Mouse (Mus musculus): ENCODE measurements around the gene Spsb1.

Spsb1 gene

DNA sequence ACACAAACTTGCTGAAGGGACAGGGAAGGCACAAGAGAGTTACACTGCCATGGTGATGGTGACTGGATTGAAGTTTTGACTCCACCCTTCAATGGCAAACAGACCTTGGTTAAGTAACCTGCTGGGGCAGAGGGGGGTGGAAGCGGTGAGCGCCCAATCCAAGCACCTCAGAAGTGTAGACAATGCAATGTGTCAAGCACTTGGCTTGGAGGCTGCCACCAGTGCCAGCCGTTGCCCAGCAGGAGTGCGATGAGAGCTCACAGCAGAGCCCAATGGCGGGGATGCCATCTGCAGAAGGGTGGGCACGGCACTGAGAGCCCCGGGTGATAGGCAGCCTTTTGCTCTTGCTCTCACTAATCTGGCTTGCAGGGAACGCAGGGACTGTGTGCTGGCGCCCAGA lies 2.6 kb downstream of the Spsb1 start:
- no peak for DNase-seq (ENCODE audit: low spot score in 2 of 2)

DNA sequence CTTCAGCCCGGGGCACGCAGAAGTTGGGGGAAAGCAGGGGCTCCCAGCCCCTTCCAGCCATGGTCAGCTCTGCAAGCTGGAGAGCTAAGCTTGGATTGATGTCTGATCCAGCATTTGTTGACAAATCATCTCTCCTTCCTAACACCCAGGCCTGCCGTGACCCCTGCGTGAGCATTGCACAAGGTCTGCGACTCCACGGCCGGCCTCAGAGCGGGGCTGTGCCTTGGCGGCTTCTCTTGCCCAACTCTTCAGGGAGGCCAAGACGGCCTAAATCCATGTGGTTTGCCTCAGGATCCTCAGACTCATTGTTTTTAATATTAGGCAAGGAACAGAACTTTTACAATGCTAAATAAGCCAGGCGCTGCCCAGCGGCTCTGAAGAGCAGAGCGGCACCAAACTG lies 3.6 kb downstream of the Spsb1 start:
- DNase-seq (ENCODE audit: low spot score in 2 of 2) = no peak

DNA sequence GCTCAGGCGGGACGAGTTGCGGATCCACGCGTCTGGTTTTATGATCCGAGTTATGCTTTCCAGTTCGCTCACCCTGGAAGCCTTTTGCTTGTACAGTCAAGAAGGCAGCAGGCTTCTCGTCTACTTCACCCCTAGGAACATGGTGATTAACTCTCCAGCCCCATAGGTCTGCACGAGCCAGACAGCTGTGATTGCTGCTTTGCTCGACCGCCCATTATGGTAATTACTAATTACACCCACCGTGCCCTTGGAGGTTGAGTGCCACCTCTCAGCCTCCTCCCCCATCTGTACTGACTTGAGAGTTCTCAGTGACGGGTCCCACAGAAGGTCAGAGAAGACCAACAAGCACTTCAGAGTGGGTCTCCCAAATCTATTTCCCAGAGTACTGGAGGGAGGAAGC lies 5.2 kb downstream of the Spsb1 start:
- DNase-seq (ENCODE audit: low spot score in 2 of 2) = no peak

DNA sequence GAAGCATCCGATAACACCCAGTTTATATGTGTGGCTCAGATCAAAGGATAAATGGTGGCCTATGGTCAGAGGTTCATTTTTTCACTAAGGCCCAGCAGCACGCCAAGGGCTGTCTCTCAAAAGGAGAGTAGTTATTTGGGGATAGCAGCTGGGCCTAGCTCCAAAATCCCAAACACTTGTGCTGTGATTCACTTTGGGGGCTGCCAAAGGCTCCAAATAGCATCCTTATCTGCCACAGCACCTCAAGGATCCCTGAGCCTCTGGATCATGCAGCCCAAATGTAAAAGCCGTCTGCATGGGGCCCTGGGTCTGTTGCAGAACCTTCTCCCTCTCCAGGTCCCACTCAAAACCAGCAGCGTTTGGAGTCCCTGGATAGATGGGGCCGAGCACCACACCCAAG lies 6.7 kb downstream of the Spsb1 start:
- no peak for DNase-seq (ENCODE audit: low spot score in 2 of 2)

DNA sequence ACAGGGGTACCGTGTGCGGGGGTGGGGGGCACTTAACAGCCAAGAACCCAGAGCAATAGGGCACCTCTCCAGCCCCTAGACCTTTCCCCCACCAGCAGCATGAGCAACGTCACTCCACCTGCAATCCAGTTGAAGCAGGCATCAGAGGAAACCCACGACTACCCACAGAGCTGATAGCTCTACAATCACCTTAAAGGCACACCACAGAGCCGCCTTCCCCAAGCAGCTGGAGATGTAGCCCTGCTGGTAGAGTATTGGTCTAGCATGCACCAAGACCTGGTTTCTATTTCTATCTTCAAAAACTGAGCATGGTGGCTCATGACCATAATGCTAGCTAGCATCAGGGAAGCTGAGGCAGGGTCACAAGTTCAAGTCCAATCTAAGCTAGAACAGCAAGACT lies 7.4 kb downstream of the Spsb1 start:
- no peak for DNase-seq (ENCODE audit: low spot score in 2 of 2)

DNA sequence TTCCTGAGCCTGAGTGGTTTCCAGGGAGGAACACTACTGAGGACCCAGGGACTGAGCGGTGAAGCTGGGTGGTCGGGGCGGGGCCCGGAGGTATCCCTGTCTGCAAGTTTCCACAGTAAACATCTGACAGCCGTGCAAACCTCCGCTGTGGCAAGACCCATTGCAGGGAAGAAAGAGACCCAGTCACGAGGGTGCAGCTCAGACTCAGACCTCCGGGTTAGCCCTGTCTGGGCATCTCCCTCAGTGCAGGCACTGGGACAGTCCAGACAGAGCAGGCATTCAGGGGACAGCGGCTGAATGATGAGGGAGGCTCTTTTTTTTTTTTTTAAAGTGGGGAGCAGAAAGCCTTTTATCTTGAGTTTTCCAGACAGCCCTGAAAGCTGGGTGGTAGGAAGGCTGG lies 9.6 kb downstream of the Spsb1 start:
- no peak for DNase-seq (ENCODE audit: low spot score in 2 of 2)

DNA sequence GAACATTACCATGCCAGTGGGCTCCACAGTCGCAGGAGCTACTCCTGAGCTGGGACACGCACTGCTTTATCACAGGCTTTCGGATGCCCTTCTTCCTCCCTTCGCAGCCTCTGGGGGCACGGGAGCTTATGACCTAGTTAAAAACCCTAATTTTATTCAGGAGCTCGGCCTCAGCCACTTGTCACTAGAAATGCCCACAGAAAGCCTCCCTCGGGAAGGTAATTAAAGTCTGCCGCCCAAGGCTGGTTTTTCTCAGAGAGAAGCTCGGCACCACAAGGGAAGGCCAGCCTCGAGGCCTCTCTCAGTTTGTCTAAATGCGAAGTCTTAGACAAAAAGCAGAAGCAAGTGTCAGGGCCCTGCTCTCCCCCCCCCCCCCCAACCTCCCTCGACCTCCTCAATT lies 10.6 kb downstream of the Spsb1 start:
- DNase-seq (ENCODE audit: low spot score in 2 of 2) = no peak

DNA sequence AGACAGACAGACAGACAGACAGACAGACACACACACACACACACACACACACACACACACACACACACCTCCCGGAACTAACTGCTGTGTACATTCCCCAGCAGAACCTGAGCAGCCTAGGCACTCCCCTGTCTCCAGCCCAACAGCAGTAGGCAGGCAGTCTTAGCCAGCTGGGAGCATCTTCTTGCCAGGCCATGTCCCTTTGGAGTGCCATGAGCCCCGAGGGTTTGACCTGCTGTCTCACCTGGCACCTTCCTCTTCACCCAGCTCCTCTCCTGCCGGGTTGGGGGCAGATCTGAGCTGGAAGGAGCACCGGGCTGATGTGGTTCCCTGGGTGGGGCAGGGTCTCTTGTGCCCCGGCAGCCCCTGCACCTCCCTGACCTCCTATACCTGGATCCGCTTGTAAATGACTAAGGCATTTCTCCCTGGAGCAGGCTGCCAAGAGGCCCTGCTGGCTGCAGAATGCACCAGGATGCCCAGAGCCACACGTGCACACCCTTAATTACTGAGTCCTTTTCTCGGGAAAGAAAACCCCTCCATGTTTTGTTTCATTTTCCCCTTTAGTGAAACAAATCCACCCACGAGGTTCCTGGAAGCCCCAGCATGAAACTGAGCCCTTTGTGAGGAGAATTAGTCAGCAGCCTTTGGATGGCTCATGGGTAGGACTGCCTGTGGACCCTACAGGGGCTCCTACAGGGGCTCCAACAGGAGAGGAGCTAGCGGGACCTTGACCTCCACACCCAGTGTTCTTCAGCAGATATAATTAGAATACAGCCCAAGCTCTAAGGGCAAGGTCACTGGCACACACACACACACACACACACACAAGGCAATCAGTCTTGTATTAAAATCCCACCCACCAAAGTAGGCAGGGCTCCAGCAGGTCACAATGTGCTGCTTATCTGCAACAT lies 11.8 kb downstream of the Spsb1 start:
- no peak for DNase-seq (ENCODE audit: low spot score in 2 of 2)

DNA sequence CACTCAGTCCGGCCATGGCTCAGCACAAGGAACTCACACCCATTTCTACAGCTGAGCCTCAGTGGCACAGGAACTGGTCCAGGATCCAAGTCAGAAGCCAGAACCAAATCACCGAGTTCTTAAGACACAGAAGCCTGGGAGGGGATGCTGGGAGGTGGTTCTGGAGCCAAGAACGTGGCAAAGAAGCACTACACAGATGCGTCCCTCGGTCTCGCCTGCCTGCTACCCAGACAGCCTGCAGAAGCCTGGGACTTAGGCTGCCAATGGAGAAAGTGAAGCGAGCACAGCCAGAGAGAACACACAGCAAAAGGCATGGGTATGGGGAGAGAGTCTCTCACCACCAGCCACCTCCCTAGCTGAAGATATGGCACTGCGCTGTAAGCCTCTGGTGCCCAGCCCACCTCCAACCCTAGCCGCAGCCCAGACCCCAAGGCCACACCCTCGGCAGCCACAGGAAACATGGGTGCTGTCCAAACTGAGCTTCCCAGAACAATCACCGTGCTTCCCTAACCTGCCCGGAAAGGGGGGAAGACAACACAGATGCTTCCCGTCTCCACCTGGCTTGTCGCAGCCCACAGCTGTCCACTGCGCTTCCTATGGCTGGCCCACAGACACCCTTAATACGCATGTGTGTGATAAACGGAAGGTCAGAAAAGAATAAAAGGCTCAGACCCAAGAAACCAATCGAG lies 13.6 kb downstream of the Spsb1 start:
- DNase-seq (ENCODE audit: low spot score in 2 of 2) = no peak

DNA sequence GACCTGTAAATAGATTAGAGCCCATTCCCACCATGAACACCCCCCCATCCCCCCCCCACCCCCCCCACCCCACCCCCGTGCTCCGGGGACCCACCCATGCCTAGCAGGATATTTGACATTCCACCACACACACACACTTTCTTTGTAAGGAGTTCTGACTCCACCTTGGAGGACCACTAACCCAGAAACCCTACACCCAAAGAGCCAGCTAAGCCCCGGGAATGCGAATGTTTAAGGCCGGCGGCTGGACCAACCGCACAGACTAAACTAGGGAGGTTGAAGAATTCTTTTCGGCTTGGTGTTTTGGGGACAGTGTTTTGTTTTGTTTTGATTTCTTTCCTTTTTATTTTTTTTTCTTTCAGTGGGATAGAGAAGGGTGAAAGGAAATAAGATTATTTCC lies 16.1 kb downstream of the Spsb1 start:
- no peak for DNase-seq (ENCODE audit: low spot score in 2 of 2)

DNA sequence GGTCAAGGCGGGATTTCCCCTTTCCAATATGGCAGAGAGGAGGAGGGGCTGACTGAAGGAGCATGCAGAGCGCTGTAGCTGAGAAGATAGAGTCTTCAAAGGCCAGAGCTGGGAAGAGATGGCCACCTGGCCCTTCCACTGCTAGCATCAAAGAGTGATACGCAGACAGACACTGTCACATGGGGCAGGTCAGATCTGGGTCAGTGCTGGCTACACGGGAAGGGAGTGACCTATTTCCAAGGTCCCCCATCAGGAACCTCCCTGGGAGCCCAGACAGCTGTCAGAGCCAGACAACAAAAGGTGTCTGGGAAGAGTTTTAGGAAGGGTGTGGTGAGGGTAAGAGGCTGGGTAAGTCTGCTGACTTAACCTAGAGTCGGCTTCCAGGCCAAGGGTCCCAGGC lies 17.9 kb downstream of the Spsb1 start:
- no peak for DNase-seq (ENCODE audit: low spot score in 2 of 2)

DNA sequence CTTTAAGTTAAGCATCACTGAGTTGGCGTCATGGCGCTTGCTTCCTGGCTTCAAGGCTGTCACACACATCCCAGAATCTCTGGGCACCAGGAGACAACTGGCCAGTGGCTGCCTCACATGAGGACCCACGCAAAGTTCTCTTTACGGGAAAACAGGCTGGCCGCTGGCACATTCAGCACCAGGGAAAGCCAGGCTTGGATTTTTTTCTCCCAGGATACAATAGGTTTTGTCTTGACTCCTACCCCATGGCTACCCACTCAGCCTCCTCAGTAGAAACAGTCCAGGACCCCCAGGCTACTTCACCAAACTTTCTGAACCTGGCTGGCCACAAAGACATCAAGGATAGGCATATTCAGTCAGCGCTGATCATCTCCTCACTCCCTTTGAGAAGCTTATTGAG lies 19.4 kb downstream of the Spsb1 start:
- no peak for DNase-seq (ENCODE audit: low spot score in 2 of 2)

DNA sequence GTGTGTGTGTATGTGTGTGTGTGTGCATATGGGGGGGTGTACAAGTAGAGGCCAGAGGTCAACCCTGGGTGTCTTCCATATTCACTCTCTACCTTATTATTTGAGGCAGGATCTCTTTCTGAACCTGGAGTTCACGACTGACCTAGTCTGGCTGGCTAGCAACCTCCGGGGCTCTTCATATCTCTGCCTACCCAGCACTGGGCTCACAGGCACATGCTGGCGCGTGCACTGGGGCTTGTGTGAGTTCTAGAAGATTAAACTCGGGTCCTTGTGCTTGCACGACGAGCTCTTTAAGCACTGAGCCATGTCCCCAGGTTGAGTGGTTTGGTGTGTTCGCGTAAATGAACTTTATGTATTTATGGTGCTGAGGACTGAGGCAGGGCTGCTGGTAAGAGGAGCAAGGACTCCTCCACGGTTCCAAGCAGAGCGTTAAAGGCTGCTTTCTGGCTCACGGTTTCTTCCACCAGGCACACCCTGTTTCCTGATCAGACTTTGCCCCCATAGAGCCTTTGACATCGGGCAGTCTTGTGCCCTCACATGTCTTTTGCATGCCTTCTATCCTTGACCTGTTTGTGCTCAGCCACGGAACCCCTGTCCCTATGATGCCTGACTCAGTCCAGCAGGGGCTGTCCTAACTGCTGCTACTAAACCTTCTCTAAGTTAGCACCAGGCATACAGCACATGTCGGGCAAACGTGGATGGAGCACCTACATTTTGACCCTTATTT lies 21.2 kb downstream of the Spsb1 start:
- no peak for DNase-seq (ENCODE audit: low spot score in 2 of 2)

DNA sequence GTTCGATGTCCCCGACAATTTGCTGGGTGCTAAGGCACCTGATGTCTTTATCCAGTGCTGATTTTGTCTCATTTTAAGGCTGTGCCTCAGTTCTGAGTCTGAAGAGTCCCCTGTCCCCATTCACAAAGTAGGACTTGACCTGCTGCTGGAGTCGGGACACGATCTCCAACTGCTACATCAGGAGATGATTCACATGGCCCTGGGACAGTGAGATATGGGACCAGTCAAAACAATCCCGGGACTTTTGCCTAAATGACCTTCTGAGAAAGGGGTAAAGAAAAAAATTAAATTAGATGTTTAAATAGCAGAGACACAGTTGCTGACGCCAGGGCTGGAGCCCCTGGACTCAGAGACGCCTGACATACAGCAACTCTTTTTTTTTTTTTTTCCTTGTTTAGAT lies 21.8 kb downstream of the Spsb1 start:
- DNase-seq (ENCODE audit: low spot score in 2 of 2) = no peak

DNA sequence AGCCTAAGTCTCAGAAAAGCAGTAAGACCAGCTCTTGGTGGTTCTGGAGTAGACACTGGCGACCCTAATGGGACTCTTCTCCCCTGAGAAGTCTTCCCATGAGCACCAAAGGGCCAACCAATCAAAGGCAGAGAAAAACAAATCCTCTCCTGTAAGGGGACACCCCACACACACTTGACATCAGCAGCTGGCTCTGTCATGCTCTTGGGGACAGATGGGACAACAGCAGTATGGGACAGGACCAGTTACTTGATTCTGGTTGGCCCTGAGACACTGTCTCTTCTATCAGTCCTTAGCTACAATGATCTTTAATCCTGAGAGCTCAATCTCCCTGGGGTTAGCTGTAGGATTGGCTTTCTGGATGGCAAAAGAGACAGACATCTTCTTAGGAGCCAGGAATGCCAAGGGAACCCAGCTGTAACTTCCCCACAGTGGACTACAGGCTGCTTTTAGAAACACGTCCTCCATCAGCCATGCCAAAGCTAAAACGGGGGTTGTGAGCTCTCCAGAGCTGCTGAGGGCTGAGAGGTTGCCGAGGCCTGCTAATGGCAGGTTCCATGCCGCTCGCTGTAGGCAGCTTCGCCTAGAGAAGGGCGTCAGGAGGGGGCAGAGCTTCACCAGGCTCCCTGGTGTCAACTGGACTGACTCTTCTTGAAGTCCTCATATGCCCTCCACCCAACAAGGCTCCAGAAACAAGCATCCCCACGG lies 22.6 kb downstream of the Spsb1 start:
- no peak for DNase-seq (ENCODE audit: low spot score in 2 of 2)

DNA sequence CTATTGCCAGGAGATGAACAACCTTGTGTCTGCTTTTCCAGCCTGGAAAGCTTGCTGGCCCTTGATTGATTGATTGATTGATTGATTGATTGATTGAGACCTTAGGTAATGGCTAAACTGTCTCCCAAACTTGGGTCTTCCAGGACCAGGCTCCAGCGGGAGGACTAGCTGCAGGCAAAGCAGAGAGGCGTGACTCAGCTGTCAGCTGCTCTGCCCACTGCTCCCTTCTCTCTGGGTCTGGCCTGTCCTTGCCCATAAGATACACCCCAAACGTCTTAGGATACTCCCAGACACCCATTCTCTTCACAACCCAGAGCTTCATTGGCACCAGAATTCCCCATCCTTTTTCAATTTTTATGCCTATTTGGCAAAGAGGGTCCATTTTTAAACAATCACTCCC lies 24.1 kb downstream of the Spsb1 start:
- DNase-seq (ENCODE audit: low spot score in 2 of 2) = no peak

DNA sequence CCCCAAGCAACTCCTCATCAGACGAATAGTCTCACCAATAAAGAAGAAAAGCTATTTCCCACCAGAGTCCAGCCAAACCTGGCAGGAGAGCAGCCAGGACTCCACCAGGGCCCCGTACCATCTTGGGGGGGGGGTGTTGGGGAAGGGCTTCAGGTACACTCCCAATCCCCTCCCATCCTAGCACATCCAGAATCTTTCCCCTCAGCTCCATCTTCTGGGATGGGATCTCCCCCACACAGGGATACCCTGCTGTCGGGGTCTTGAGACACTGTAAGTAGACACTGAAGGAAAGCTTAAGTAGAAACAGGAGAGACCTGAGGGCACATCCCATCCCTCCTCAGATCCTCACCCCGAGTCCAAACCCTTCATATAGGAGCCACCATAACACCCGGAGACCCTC lies 31.8 kb downstream of the Spsb1 start:
- DNase-seq (ENCODE audit: low spot score in 2 of 2) = no peak

DNA sequence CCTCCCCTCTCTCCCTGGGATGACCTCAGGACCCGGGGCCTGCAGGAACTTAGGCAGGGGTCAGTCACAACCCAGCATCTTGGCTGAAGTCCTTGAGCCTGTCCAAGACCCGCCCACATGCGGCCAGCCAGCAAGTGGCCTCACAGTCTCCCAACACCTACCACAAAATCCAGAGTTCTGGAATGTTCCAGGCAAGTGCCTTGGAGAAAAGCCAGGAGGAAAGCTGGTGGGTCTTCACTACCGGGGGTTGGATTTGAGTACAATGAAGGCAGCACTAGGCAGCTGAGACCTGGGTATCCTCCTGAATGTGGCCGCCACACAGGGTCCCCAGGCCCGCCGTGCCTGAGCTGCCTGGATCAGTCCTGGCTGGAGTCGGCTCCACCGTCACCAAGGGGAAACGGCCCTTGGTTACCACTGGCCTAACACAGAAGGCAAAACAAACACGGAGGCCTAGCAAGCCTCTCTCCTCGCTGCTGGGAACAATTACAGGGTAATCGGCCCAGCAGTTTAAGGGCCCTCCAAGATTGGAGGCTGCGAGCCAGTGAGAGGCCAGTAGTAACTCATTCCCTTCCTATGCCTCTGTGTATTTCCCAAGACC lies 32.6 kb downstream of the Spsb1 start:
- peak in 1 of 2 experiments; percentile 52 for DNase-seq (ENCODE audit: low spot score in 2 of 2)

DNA sequence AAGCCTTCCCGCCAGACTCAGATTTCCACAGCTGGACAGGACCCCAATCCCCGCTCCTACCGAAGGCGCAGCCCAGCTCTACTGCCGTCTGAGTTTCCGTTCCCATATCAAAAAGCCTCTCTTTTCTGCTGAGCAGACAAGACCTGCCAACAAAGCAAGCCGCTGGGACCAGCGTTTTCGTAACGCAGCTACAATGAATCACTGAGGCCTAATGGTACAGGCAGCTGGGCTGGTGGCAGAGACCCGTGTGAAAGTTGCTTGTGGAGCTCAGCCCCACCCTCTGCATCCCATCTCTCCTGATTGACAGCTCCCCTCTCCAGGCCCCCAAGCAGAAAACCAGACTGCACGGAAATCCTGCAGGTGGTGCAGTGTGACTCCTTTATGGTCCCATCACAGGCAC lies 34.0 kb downstream of the Spsb1 start:
- no peak for DNase-seq (ENCODE audit: low spot score in 2 of 2)

DNA sequence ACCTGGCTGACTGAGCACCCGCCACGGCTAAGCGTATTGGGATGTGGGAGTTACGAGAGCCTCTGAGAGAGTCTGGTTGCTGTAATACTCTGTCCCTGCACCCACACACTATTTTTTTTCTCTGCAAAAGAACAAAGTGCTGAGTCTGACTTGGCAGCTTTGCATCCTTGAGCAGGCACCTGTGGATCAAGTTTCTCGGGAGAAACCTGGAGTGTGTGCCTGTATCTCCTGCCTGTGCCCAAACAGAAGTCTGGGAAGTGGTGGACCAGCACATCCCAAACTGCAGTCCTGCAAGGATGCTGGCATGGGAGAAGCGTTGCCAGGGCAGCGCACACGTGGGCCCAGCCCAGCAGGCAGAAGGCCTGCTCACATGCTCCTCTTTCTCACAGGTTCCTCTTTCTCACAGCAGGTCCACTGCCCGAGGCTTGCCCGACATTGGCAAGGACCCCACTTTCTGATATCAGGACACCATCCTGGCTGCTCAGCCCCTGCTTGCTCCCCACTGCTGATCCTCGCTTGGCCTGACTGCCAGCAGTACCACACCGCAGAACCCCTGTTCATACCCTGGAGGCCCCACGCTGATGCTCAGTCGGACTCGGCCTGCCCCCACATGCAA lies 36.3 kb downstream of the Spsb1 start:
- DNase-seq (ENCODE audit: low spot score in 2 of 2) = no peak

DNA sequence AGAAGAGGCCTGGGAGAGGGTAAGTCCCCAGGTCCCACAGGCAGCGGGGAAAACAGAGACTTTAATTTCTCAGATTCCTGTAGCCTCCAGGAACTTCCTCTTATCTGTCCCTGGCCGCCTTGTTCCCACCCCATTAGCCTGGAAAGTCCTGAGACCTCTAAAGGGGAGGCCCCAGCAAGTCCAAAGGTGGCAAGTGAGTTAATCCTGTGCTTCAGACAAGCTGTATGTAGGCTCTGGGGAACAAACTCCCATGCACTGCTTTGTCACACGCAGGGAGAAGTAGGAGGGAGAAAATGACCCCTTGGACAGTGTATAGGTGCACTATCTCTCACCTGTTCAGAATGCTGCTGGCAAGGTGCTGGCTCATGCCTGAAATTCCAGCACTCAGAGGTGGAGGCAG lies 38.0 kb downstream of the Spsb1 start:
- no peak for DNase-seq (ENCODE audit: low spot score in 2 of 2)

Measured in urinary bladder, postnatal 4 days (tissue).